Mouse (Mus musculus): ENCODE data around the gene Zdhhc25.
A peak's percentile ranks its signal among the peaks of the same experiment; 100 is the strongest.

The Zdhhc25 gene

GRCm38 (mm10) chr15:88600002-88600401 is at the start of gene Zdhhc25:
Gene Zdhhc25 (plus strand): TSS chr15:88600302.
- Histone ChIP-seq H3K27me3 (ENCODE audit: insufficient read depth, low read length) (peaks cover 11% of the 10 kb centered on the region), H3K4me3 (replicated peaks; ENCODE audit: low read length) (peak within 1 kb of the TSS; percentile 20; the same call in 1 of the 2 replicates), H3K4me1 (replicated peaks; ENCODE audit: low read depth, low read length) (peaks cover 17% of the 10 kb centered on the region), H3K9me3 (ENCODE audit: low read length) (peaks cover 20% of the 10 kb centered on the region), H3K36me3 (ENCODE audit: insufficient read depth, low read length) (no peaks in the 10 kb centered on the region)
- TF ChIP-seq CTCF (conservative IDR thresholded peaks at IDR 0.05; ENCODE audit: low read length) (no peak), POU5F1 (IDR thresholded peaks at IDR 0.05; ENCODE audit: borderline replicate concordance, low read length) (no peak), NANOG (IDR thresholded peaks at IDR 0.05; ENCODE audit: borderline replicate concordance, low read length) (no peak)

- Histone ChIP-seq H3K27me3 (ENCODE audit: insufficient read depth, low read length) (peaks cover 5% of the 10 kb centered on the region), H3K9me3 (ENCODE audit: low read length) (peaks cover 14% of the 10 kb centered on the region), H3K4me3 (replicated peaks; ENCODE audit: low read length) (no peak overlapping the region), H3K4me1 (replicated peaks; ENCODE audit: low read depth, low read length) (no peaks in the 10 kb centered on the region), H3K36me3 (ENCODE audit: insufficient read depth, low read length) (no peaks in the 10 kb centered on the region)
- no peak for TF ChIP-seq POU5F1 (IDR thresholded peaks at IDR 0.05; ENCODE audit: borderline replicate concordance, low read length)
- TF ChIP-seq NANOG (IDR thresholded peaks at IDR 0.05; ENCODE audit: borderline replicate concordance, low read length), result no peak
- TF ChIP-seq CTCF (conservative IDR thresholded peaks at IDR 0.05; ENCODE audit: low read length), result no peak
These were observed 47.2 kb upstream of the Zdhhc25 start for GRCm38 (mm10) chr15:88552852-88553251.

DNA sequence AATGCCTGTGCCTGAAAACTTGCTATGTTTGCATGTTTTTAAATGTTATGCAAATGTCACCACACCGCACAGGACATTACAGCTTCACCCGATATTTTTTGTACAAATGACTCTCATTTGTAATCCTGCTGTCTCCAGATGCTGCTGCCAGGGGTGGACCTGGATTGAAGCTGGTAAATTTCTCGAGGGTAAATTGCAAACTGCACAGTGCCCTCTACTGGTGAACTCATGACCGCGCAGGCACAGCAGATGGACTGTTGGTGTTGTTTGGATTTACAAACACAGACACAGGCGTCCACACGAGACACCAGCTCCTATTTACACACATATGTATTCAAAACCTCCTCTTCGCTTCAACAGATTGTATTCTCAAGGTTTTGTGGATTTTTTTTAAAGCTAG is 44.6 kb upstream of the Zdhhc25 start:
- peaks cover 14% of the 10 kb centered on the region for H3K9me3 ChIP-seq (ENCODE audit: low read length)
- H3K27me3 ChIP-seq (ENCODE audit: insufficient read depth, low read length), result peaks cover 5% of the 10 kb centered on the region
- H3K4me3 ChIP-seq (replicated peaks; ENCODE audit: low read length), result no peak overlapping the region
- TF ChIP-seq CTCF (conservative IDR thresholded peaks at IDR 0.05; ENCODE audit: low read length) (peak; percentile 90), NANOG (IDR thresholded peaks at IDR 0.05; ENCODE audit: borderline replicate concordance, low read length) (no peak)
- H3K4me1 ChIP-seq (replicated peaks; ENCODE audit: low read depth, low read length), result peaks cover 2% of the 10 kb centered on the region
- no peaks in the 10 kb centered on the region for H3K36me3 ChIP-seq (ENCODE audit: insufficient read depth, low read length)

DNA sequence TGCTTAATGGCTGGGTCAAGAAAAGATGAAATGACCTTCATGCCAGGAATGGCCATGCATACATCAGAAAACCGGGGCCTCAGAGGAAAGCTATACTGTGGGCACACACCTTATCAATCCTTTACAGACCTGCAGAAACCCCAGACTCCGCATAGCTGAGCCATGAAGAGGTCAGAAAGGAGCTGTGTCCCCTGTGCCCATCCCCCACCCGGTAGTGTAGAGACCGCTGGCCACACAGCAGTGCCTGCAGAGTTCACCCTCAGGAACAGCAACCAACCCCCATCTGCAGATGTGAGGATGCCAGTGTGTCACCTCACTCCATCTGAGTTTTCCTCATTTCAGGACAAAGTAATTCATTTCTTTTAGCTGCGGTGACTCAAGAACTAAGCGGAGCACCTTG is 39.5 kb upstream of the Zdhhc25 start:
- Histone ChIP-seq H3K9me3 (ENCODE audit: low read length) (peaks cover 19% of the 10 kb centered on the region), H3K27me3 (ENCODE audit: insufficient read depth, low read length) (0 out of 2 replicates have a peak, but pooled peaks cover 3% of the 10 kb centered on the region), H3K36me3 (ENCODE audit: insufficient read depth, low read length) (no peaks in the 10 kb centered on the region), H3K4me3 (replicated peaks; ENCODE audit: low read length) (no peak overlapping the region), H3K4me1 (replicated peaks; ENCODE audit: low read depth, low read length) (peaks cover 14% of the 10 kb centered on the region)
- TF ChIP-seq POU5F1 (IDR thresholded peaks at IDR 0.05; ENCODE audit: borderline replicate concordance, low read length), result no peak
- no peak for TF ChIP-seq NANOG (IDR thresholded peaks at IDR 0.05; ENCODE audit: borderline replicate concordance, low read length)
- TF ChIP-seq CTCF (conservative IDR thresholded peaks at IDR 0.05; ENCODE audit: low read length), result no peak

DNA sequence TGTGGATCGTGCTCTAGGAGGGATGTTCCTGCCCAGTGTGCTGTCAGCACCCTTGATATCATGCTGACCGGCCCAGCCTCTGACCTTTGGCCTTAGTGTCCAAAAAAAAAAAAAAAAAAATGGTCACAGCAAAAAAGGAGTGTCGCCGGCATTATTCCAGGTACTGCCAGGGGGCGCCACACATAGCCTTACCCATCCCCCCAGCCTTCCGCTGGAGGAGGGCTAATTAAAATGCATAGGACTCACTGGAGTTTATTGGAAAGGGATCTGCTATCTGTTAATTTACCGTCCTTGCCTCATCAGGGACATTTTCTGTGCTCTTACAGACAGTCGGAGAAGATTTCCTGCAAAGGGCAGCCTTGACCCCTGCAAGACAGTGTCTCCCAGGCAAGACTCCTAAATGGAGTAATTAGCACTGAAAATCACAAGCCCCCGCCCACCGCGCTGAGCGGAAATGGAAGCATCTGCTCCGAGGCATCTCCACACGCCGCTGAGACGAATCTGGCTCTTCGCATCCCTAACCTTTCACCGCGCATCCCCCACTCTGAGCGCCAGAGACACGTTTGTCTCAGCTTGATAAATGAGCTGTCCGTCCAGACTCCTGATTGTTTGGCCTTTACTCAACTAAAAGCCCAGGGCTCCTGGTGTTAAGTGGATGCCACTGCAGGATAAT is 38.9 kb upstream of the Zdhhc25 start:
- Histone ChIP-seq H3K27me3 (ENCODE audit: insufficient read depth, low read length) (0 out of 2 replicates have a peak, but pooled peaks cover 3% of the 10 kb centered on the region), H3K4me3 (replicated peaks; ENCODE audit: low read length) (no peak overlapping the region), H3K36me3 (ENCODE audit: insufficient read depth, low read length) (no peaks in the 10 kb centered on the region), H3K4me1 (replicated peaks; ENCODE audit: low read depth, low read length) (peaks cover 14% of the 10 kb centered on the region), H3K9me3 (ENCODE audit: low read length) (peaks cover 19% of the 10 kb centered on the region)
- TF ChIP-seq NANOG (IDR thresholded peaks at IDR 0.05; ENCODE audit: borderline replicate concordance, low read length) (no peak), CTCF (conservative IDR thresholded peaks at IDR 0.05; ENCODE audit: low read length) (peak; percentile 50)

- TF ChIP-seq POU5F1 (IDR thresholded peaks at IDR 0.05; ENCODE audit: borderline replicate concordance, low read length), result no peak
- no peaks in the 10 kb centered on the region for H3K36me3 ChIP-seq (ENCODE audit: insufficient read depth, low read length)
- peaks cover 4% of the 10 kb centered on the region; the same call in 1 of the 2 replicates for H3K9me3 ChIP-seq (ENCODE audit: low read length)
- no peak overlapping the region for H3K4me3 ChIP-seq (replicated peaks; ENCODE audit: low read length)
- H3K27me3 ChIP-seq (ENCODE audit: insufficient read depth, low read length), result 0 out of 2 replicates have a peak, but pooled peaks cover 3% of the 10 kb centered on the region
- peaks cover 14% of the 10 kb centered on the region for H3K4me1 ChIP-seq (replicated peaks; ENCODE audit: low read depth, low read length)
These were observed 34.8 kb upstream of the Zdhhc25 start for GRCm38 (mm10) chr15:88565307-88565706.

DNA sequence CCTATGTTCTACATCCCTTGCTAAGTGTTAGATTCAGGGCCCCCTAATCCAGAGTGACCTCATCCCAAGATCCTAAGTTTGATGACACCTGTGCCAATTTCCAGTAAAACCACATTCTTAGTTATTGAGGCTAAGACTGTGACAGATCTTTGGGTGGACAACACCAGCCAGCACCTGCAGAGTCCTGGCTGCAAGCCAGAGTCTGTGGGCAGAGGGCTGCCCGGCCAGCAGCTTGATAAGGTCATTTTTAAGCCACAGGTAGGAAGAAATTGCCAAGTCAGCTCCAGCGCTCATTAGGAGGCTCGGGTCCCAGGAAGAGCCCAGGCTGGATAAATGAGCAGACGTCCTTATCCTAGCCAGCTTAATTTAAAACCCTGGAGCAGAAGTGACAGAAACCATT is 34.3 kb upstream of the Zdhhc25 start:
- Histone ChIP-seq H3K36me3 (ENCODE audit: insufficient read depth, low read length) (no peaks in the 10 kb centered on the region), H3K9me3 (ENCODE audit: low read length) (peaks cover 4% of the 10 kb centered on the region; the same call in 1 of the 2 replicates), H3K4me1 (replicated peaks; ENCODE audit: low read depth, low read length) (peaks cover 9% of the 10 kb centered on the region), H3K27me3 (ENCODE audit: insufficient read depth, low read length) (0 out of 2 replicates have a peak, but pooled peaks cover 3% of the 10 kb centered on the region), H3K4me3 (replicated peaks; ENCODE audit: low read length) (no peak overlapping the region)
- TF ChIP-seq CTCF (conservative IDR thresholded peaks at IDR 0.05; ENCODE audit: low read length) (no peak), POU5F1 (IDR thresholded peaks at IDR 0.05; ENCODE audit: borderline replicate concordance, low read length) (no peak), NANOG (IDR thresholded peaks at IDR 0.05; ENCODE audit: borderline replicate concordance, low read length) (no peak)

DNA sequence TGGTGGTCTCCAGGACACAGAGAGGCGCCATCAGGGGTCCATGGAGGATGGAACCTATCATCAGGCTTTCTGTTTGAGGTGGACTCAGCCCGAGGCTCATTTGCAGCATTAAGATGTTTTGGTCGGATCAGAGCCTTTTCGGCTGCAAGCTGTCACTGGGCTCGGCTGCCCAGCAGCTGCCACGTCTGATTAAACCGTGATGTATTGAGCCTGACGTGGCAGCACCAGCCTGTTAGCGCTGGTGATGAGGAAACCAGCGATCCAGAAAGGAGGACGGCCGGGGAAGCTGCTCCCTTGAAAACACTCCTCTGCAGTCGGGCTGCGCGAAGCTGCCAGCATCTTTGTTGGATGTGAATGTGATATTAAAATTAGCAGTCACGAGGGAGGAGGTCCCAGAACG is 29.4 kb upstream of the Zdhhc25 start:
- no peaks in the 10 kb centered on the region for H3K36me3 ChIP-seq (ENCODE audit: insufficient read depth, low read length)
- H3K4me1 ChIP-seq (replicated peaks; ENCODE audit: low read depth, low read length), result no peaks in the 10 kb centered on the region
- no peaks in the 10 kb centered on the region for H3K27me3 ChIP-seq (ENCODE audit: insufficient read depth, low read length)
- peaks cover 43% of the 10 kb centered on the region for H3K9me3 ChIP-seq (ENCODE audit: low read length)
- no peak overlapping the region for H3K4me3 ChIP-seq (replicated peaks; ENCODE audit: low read length)
- no peak for TF ChIP-seq CTCF (conservative IDR thresholded peaks at IDR 0.05; ENCODE audit: low read length)
- TF ChIP-seq NANOG (IDR thresholded peaks at IDR 0.05; ENCODE audit: borderline replicate concordance, low read length), result no peak
- TF ChIP-seq POU5F1 (IDR thresholded peaks at IDR 0.05; ENCODE audit: borderline replicate concordance, low read length), result no peak

- peaks cover 58% of the 10 kb centered on the region for H3K9me3 ChIP-seq (ENCODE audit: low read length)
- no peaks in the 10 kb centered on the region for H3K27me3 ChIP-seq (ENCODE audit: insufficient read depth, low read length)
- TF ChIP-seq POU5F1 (IDR thresholded peaks at IDR 0.05; ENCODE audit: borderline replicate concordance, low read length) (no peak), NANOG (IDR thresholded peaks at IDR 0.05; ENCODE audit: borderline replicate concordance, low read length) (no peak)
- no peaks in the 10 kb centered on the region for H3K36me3 ChIP-seq (ENCODE audit: insufficient read depth, low read length)
- no peak overlapping the region for H3K4me3 ChIP-seq (replicated peaks; ENCODE audit: low read length)
- H3K4me1 ChIP-seq (replicated peaks; ENCODE audit: low read depth, low read length), result no peaks in the 10 kb centered on the region
These were observed 20.6 kb upstream of the Zdhhc25 start for GRCm38 (mm10) chr15:88579461-88579860.

Measured in E14TG2a.4 (cell line).